Mouse (Mus musculus) adrenal gland, postnatal 14 days (tissue): ENCODE results near the gene Asb1. TPM values are rescaled to one million over a fixed set of nuclear protein-coding genes. Genes with fewer than 3 reads are reported as not detected.

ENCODE experiments used
- DNase-seq: peaks from one replicate; pipeline ENCODE4 v3.0.0; 2021; ENCODE audit warnings: mixed read lengths
- total RNA-seq: library from RNA; stranded (reverse); gene quantifications from 2 replicates; pipeline ENCODE4 v1.2.3, GENCODE M21; 2021

Asb1 gene
- total RNA-seq, 1 experiment from 2014 or later = 20.6 TPM

DNA sequence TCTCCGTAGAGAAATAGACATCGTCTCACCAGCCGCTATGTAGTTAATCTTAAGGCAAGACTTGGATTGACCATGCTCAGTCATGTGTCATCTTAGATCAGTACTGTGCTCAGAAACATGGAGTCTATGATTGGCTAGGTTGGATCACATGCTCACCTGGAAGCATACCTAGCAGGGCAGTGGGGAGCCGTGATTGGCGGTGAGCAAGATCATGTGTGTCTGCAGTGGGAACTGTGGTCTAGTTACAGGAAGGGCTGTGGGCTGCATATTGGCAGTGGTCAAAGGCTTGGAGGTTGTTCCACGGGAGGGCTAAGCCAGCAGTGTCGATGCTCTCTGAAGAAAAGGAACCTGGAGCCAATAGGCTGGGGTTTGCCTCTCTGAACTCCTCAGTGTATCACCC lies 66.4 kb downstream of the Asb1 start:
- no peak for DNase-seq

- no peak for DNase-seq
These were observed 66.8 kb downstream of the Asb1 start for GRCm38 (mm10) chr1:91607141-91607540.

Other genes starting within 250 kb of the Asb1 start
- 19.2 and 22.6 TPM in 2 replicates for gene Scly, start 242.2 kb upstream of the Asb1 start, total RNA-seq
- 0.08 TPM in 1 of 2 replicates, not detected in the other for gene Espnl, start 218.5 kb upstream of the Asb1 start, total RNA-seq
- 0.37 and 0.71 TPM in 2 replicates for gene Klhl30, start 189.5 kb upstream of the Asb1 start, total RNA-seq
- 7.3 and 9.1 TPM in 2 replicates for gene Erfe, start 174.1 kb upstream of the Asb1 start, total RNA-seq
- gene Ilkap, start 141.7 kb upstream of the Asb1 start, total RNA-seq = 99.4 and 110 TPM in 2 replicates
- 182 and 223 TPM in 2 replicates for gene Hes6, start 126.5 kb upstream of the Asb1 start, total RNA-seq
- 38.3 and 42.3 TPM in 2 replicates for gene Per2, start 81.2 kb upstream of the Asb1 start, total RNA-seq
- 12.3 and 12.6 TPM in 2 replicates for gene Traf3ip1, start 45.9 kb upstream of the Asb1 start, total RNA-seq